Mouse (Mus musculus) central nervous system, embryonic 18 days (tissue): ENCODE results near the gene Jpt2. TPM values are rescaled to one million over a fixed set of nuclear protein-coding genes. Genes with fewer than 3 reads are reported as not detected.

Experiments
- polyA plus RNA-seq: library from polyadenylated mRNA; depleted of rRNA; stranded (reverse); fragments of >200 nt; gene quantifications from 2 replicates; pipeline ENCODE4 v1.2.3, GENCODE M21; 2012; rRNA removed

The Jpt2 gene
- 43.2 and 49.2 TPM in 2 replicates for polyA plus RNA-seq

DNA sequence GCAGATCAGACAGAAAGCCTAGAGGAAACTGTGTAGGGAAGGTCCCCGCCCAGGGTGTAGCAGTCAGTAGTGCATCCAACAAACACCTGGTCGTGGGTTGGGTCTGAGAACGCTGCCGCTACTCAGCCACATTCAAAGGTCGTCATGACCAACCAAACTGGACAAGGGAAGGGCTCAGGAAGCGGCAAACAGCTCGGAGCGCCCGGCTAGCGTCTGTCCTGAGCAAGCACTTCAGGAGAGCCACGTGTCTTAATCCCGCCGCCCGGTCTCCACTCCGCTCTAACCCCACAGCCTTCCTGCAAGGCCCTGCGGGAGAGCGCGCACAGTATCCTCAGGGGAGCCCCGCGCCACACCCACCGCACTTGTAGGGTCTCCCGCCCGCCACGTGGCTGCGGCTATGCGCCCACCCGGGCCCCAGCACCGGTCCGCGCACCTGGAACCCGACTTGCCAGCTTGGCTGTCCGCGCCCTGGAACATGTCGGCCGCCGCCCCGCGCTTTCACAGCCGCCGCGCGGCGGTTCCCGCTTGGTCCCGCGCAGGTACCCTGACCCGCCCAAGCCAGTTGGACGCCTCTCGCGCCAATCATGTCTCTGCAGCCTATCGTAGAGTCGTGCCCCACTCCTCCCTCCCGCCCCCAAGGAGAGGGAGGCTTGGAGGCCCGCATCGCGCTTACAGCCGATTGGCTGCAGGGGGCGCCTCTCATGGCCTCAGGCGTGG, at the start of gene Jpt2:
Gene Jpt2 (minus strand): TSS at position 555 of the 717 bp plus-strand sequence.

DNA sequence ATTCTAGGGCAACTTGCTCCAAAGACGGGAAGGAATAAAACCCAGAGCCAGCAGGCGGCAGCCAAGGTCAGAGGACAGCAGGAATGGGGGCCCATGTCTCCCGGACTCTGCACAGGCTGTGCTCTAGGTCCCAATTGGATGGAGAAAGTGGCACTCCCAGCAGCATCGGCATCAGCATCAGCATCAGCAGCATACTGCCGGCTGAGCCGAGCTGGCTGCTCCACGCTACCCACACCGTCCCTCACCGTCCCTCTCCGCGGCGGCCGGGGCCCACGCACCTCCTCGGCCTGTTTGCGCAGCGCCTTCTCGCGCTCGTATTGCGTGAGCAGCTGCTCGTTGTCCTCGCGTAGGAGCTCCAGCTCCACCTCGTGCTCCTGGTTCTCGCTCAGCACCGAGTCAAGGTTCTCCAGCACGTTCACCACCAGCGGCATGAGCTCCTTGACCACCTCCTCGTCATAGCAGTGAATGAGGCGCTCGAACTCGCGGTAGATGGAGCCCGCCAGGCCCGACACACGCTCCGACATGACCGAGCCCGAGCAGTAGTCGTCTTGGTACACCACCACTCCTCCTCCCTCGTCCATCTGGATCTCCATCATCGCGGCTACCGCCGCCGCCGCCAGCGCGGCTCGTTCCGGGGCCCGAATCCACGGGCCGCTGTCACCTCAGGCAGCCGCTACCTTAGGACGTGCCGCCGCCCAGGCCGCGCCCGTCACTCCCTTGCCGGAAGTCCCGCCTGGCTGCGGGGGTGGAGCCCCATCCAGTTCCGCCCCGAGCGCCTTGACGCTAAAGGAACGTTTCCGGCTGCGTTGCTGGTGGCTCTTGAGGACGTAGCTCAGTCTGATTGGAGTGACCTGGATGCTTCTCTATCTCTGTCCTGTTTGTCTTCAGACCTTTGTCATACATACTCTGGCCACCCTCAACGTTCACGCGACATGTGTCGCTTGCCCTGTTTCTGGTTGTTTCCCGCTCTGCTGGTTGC, 23.9 kb downstream of the Jpt2 start, which contains the start of gene Mapk8ip3:
Gene Mapk8ip3 (minus strand): TSS at position 719 of the 979 bp plus-strand sequence.

DNA sequence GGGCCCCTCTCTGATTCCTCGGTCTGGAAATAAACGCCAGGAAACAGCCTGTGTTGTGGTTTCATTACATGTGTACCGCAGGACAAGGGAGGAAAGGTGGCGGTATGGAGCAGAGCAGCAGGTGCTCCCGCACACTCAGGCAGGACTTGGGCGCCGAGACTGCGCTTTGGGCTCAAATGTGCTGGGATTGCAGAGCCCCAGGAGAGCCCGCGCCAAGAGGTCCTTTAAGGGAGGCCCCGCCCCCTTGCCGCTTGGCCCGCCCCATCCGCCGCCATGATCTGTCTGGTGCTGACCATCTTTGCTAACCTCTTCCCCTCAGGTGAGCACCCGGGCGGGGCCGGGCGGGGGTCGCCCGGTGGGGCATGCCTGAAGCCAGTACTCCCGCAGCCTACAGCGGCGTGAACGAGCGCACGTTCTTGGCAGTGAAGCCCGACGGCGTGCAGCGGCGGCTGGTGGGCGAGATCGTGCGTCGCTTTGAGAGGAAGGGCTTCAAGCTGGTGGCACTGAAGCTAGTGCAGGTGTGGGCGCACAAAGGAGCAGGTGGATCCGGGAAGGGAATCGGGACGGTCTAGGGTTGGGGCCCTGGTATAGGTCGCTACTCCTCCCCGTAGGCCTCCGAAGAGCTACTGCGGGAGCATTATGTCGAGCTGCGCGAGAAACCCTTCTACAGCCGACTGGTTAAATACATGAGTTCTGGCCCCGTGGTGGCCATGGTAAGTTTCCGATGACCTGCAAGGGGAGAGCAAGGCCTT, 64.1 kb downstream of the Jpt2 start, which contains the start of gene Nme3:
Gene Nme3 (plus strand): TSS at position 260 of the 752 bp plus-strand sequence.

DNA sequence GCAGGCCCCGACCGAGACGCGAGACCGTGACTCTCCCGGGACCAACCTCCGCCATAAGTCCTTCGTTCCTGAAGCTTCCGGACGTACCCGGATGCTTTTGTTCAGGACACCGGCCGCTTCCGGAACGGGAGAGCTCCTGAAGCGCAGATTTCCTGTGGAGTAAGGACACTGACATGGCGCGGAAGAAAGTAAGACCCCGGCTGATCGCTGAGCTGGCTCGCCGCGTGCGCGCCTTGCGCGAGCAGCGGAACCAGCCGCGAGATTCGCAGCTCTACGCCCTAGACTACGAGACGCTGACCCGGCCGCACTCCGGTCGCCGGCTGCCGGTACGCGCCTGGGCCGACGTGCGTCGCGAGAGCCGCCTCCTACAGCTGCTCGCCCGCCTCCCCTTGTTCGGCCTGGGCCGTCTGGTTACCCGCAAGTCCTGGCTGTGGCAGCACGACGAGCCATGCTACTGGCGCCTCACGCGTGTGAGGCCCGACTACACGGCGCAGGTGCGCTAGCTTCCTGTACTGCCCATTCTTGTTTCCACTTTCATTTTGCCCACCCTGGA, 65.4 kb downstream of the Jpt2 start, which contains the start of the genes Eme2 and Mrps34:
Gene Eme2 (minus strand): TSS at position 93 of the 553 bp plus-strand sequence.
Gene Mrps34 (plus strand): TSS at position 122 of the 553 bp plus-strand sequence.

Other genes with a start within 250 kb of the Jpt2 start
- 0.28 TPM in 2 replicates for gene Rnf151, start 242.6 kb downstream of the Jpt2 start, polyA plus RNA-seq
- 1,636 and 1,660 TPM in 2 replicates for gene Rps2, start 242.6 kb downstream of the Jpt2 start, polyA plus RNA-seq
- gene Ndufb10, start 236.2 kb downstream of the Jpt2 start, polyA plus RNA-seq: 265 and 272 TPM in 2 replicates
- gene Rpl3l, start 232.9 kb downstream of the Jpt2 start, polyA plus RNA-seq: 0.08 and 0.35 TPM in 2 replicates
- 36.6 and 37.8 TPM in 2 replicates for gene Msrb1, start 224.0 kb downstream of the Jpt2 start, polyA plus RNA-seq
- gene Hs3st6, start 207.7 kb downstream of the Jpt2 start, polyA plus RNA-seq: 0.18 and 0.32 TPM in 2 replicates
- gene Meiob, start 156.4 kb downstream of the Jpt2 start, polyA plus RNA-seq: not detected in 2 replicates
- gene Hagh, start 120.5 kb downstream of the Jpt2 start, polyA plus RNA-seq: 53.3 and 54.8 TPM in 2 replicates
- gene Fahd1, start 110.3 kb downstream of the Jpt2 start, polyA plus RNA-seq: 17.5 and 18.2 TPM in 2 replicates
- gene Igfals, start 94.7 kb downstream of the Jpt2 start, polyA plus RNA-seq: 0.04 TPM in 2 replicates
- gene Nubp2, start 74.3 kb downstream of the Jpt2 start, polyA plus RNA-seq: 24.0 and 25.9 TPM in 2 replicates
- gene Spsb3, start 74.0 kb downstream of the Jpt2 start, polyA plus RNA-seq: 86.4 and 94.7 TPM in 2 replicates
- 33.9 and 36.5 TPM in 2 replicates for gene Eme2, start 65.6 kb downstream of the Jpt2 start, polyA plus RNA-seq
- 97.2 and 101 TPM in 2 replicates for gene Mrps34, start 65.6 kb downstream of the Jpt2 start, polyA plus RNA-seq
- 78.7 and 90.5 TPM in 2 replicates for gene Nme3, start 64.2 kb downstream of the Jpt2 start, polyA plus RNA-seq
- gene Mapk8ip3, start 23.7 kb downstream of the Jpt2 start, polyA plus RNA-seq: 223 and 233 TPM in 2 replicates
- gene Cramp1l, start 55.1 kb upstream of the Jpt2 start, polyA plus RNA-seq: 21.1 and 22.2 TPM in 2 replicates
- 23.7 and 25.6 TPM in 2 replicates for gene Ift140, start 55.4 kb upstream of the Jpt2 start, polyA plus RNA-seq
- 9.3 and 9.4 TPM in 2 replicates for gene Tmem204, start 122.9 kb upstream of the Jpt2 start, polyA plus RNA-seq
- 44.7 and 46.3 TPM in 2 replicates for gene Telo2, start 155.3 kb upstream of the Jpt2 start, polyA plus RNA-seq
- 0.08 and 0.23 TPM in 2 replicates for gene Ptx4, start 160.1 kb upstream of the Jpt2 start, polyA plus RNA-seq
- gene Clcn7, start 172.7 kb upstream of the Jpt2 start, polyA plus RNA-seq: 41.6 and 42.0 TPM in 2 replicates
- gene Ccdc154, start 201.8 kb upstream of the Jpt2 start, polyA plus RNA-seq: 0.03 and 0.06 TPM in 2 replicates
- not detected in 2 replicates for gene Gm38655, start 214.8 kb upstream of the Jpt2 start, polyA plus RNA-seq
- 24.3 and 25.5 TPM in 2 replicates for gene BC003965, start 223.9 kb upstream of the Jpt2 start, polyA plus RNA-seq
- 25.4 and 27.6 TPM in 2 replicates for gene Unkl, start 227.7 kb upstream of the Jpt2 start, polyA plus RNA-seq